Mouse (Mus musculus): ENCODE measurements around the gene Gm49318.

- TF ChIP-seq TAL1 (conservative IDR thresholded peaks at IDR 0.05; ENCODE audit: low read depth, low read length) (no peak), GATA1 (IDR thresholded peaks at IDR 0.05; ENCODE audit: borderline replicate concordance, low read length) (no peak), CTCF (IDR thresholded peaks at IDR 0.05; ENCODE audit: low read depth, low read length) (no peak), GATA2 (IDR thresholded peaks at IDR 0.05; ENCODE audit: borderline replicate concordance, low read depth, low read length) (no peak), POLR2AphosphoS5 (IDR thresholded peaks at IDR 0.05; ENCODE audit: insufficient replicate concordance, low read depth, low read length) (no peak)
These were observed 19.2 kb downstream of the Gm49318 start, which contains the start of gene Elavl3 for GRCm38 (mm10) chr9:22051958-22052254.

All from G1E (cell line).